Comparison of ENCODE assay signal across 13 mouse cellular contexts in genomic region chr7:16873392-16873791, GRCm38 (mm10). TPM values are rescaled to one million over a fixed set of nuclear protein-coding genes. Genes with fewer than 3 reads are reported as not detected.
DNase-seq lines count a peak whose midpoint lies in the region; ATAC-seq and TF ChIP-seq lines count a peak whose summit lies in the region.
"Had no signal": no experiment of that assay in that cellular context is flagged by ENCODE, and none has a peak within 500 bp of the region (broad histone marks: within the 10 kb centered on the region; RNA-seq: fewer than 3 reads in every experiment).

No protein-coding gene starts in this region.

- ATAC-seq in embryonic facial prominence, embryonic 13.5 days (ENCODE audit: insufficient number of reproducible peaks, insufficient read depth, low FRiP score, low TSS enrichment, low read depth) = no peak
- ATAC-seq in hindbrain, embryonic 14.5 days (ENCODE audit: low FRiP score) = no peak
- no peak for ATAC-seq in hindbrain, embryonic 11.5 days (ENCODE audit: low FRiP score)
- ATAC-seq in neural tube, embryonic 13.5 days (ENCODE audit: low read depth) = no peak
- no peak for ATAC-seq in neural tube, embryonic 15.5 days (ENCODE audit: low FRiP score)
- ATAC-seq in stomach, postnatal 0 days (ENCODE audit: low FRiP score, low TSS enrichment) = no peak
- no peak for ATAC-seq in megakaryocyte, adult 5-6 weeks (ENCODE audit: poor library complexity, severe bottlenecking)

- no peak overlapping the region for H3K4me3 ChIP-seq in embryonic facial prominence, embryonic 13.5 days
- no peak overlapping the region for H3K4me3 ChIP-seq in embryonic facial prominence, embryonic 10.5 days
- H3K4me3 ChIP-seq in hindbrain, embryonic 14.5 days (replicated peaks; ENCODE audit: low read length) = no peak overlapping the region
- H3K4me3 ChIP-seq in hindbrain, embryonic 11.5 days (ENCODE audit: low read depth, low read length) = no peak overlapping the region
- 0 out of 2 replicates have a peak overlapping the region, but pooled peaks have one; percentile 64 for H3K4me3 ChIP-seq in neural tube, embryonic 13.5 days
- H3K4me3 ChIP-seq in neural tube, embryonic 15.5 days (replicated peaks) = no peak overlapping the region
- no peak overlapping the region for H3K4me3 ChIP-seq in stomach, postnatal 0 days (ENCODE audit: low read depth, low read length)

- no peak overlapping the region for H3K27ac ChIP-seq in embryonic facial prominence, embryonic 13.5 days
- H3K27ac ChIP-seq in embryonic facial prominence, embryonic 10.5 days (replicated peaks) = no peak overlapping the region
- no peak overlapping the region for H3K27ac ChIP-seq in hindbrain, embryonic 14.5 days
- H3K27ac ChIP-seq in hindbrain, embryonic 11.5 days (ENCODE audit: low read depth, low read length) = no peak overlapping the region
- H3K27ac ChIP-seq in neural tube, embryonic 13.5 days (replicated peaks) = no peak overlapping the region
- H3K27ac ChIP-seq in neural tube, embryonic 15.5 days (replicated peaks) = no peak overlapping the region
- no peak overlapping the region for H3K27ac ChIP-seq in stomach, postnatal 0 days (replicated peaks)
- H3K27ac ChIP-seq: liver, embryonic 14.5 days had no signal

- TF ChIP-seq EP300 in stomach, postnatal 0 days (optimal IDR thresholded peaks at IDR 0.05) = no peak

- peaks cover 34% of the 10 kb centered on the region for H3K36me3 ChIP-seq in embryonic facial prominence, embryonic 13.5 days
- H3K36me3 ChIP-seq in embryonic facial prominence, embryonic 10.5 days (replicated peaks) = peaks cover 34% of the 10 kb centered on the region
- H3K36me3 ChIP-seq in hindbrain, embryonic 14.5 days (replicated peaks; ENCODE audit: control insufficient read depth, insufficient read depth) = peaks cover 6% of the 10 kb centered on the region; the same call in 1 of the 2 replicates
- 0 out of 2 replicates have a peak, but pooled peaks cover 2% of the 10 kb centered on the region for H3K36me3 ChIP-seq in hindbrain, embryonic 11.5 days (ENCODE audit: control insufficient read depth, insufficient read depth, low read length)
- peaks cover 10% of the 10 kb centered on the region; the same call in 1 of the 2 replicates for H3K36me3 ChIP-seq in neural tube, embryonic 13.5 days
- peaks cover 4% of the 10 kb centered on the region; the same call in 1 of the 2 replicates for H3K36me3 ChIP-seq in neural tube, embryonic 15.5 days
- H3K36me3 ChIP-seq in stomach, postnatal 0 days (ENCODE audit: control insufficient read depth, insufficient read depth, low read length) = peaks cover 4% of the 10 kb centered on the region; the same call in 1 of the 2 replicates

- TF ChIP-seq CTCF in stomach, postnatal 0 days (IDR thresholded peaks at IDR 0.05; ENCODE audit: low read depth) = peak; percentile 40

- H3K27me3 ChIP-seq in embryonic facial prominence, embryonic 13.5 days = no peaks in the 10 kb centered on the region
- no peaks in the 10 kb centered on the region for H3K27me3 ChIP-seq in embryonic facial prominence, embryonic 10.5 days (replicated peaks; ENCODE audit: low read depth, poor library complexity, severe bottlenecking)
- H3K27me3 ChIP-seq in hindbrain, embryonic 14.5 days (ENCODE audit: control insufficient read depth, insufficient read depth, low read length) = no peaks in the 10 kb centered on the region
- no peaks in the 10 kb centered on the region for H3K27me3 ChIP-seq in hindbrain, embryonic 11.5 days (ENCODE audit: control insufficient read depth, insufficient read depth, low read length)
- no peaks in the 10 kb centered on the region for H3K27me3 ChIP-seq in neural tube, embryonic 13.5 days
- no peaks in the 10 kb centered on the region for H3K27me3 ChIP-seq in neural tube, embryonic 15.5 days (replicated peaks)
- no peaks in the 10 kb centered on the region for H3K27me3 ChIP-seq in stomach, postnatal 0 days (ENCODE audit: control insufficient read depth, insufficient read depth, low read length)
- H3K27me3 ChIP-seq: limb, embryonic 13.5 days had no signal

- 91% methylated on average over 4 of the region's 4 CpGs for WGBS in embryonic facial prominence, embryonic 13.5 days
- 89% methylated on average over 4 of the region's 4 CpGs for WGBS in embryonic facial prominence, embryonic 10.5 days
- WGBS in hindbrain, embryonic 14.5 days = 88% methylated on average over 4 of the region's 4 CpGs
- 95% methylated on average over 4 of the region's 4 CpGs for WGBS in hindbrain, embryonic 11.5 days
- 93% methylated on average over 4 of the region's 4 CpGs for WGBS in neural tube, embryonic 13.5 days
- 92% methylated on average over 4 of the region's 4 CpGs for WGBS in neural tube, embryonic 15.5 days
- WGBS in stomach, postnatal 0 days = 84% methylated on average over 4 of the region's 4 CpGs

- H3K9me3 ChIP-seq in embryonic facial prominence, embryonic 13.5 days = no peaks in the 10 kb centered on the region
- H3K9me3 ChIP-seq in embryonic facial prominence, embryonic 10.5 days = no peaks in the 10 kb centered on the region
- H3K9me3 ChIP-seq in hindbrain, embryonic 14.5 days (ENCODE audit: control insufficient read depth, low read length) = no peaks in the 10 kb centered on the region
- no peaks in the 10 kb centered on the region for H3K9me3 ChIP-seq in hindbrain, embryonic 11.5 days (ENCODE audit: control insufficient read depth, low read length)
- H3K9me3 ChIP-seq in neural tube, embryonic 13.5 days = no peaks in the 10 kb centered on the region
- no peaks in the 10 kb centered on the region for H3K9me3 ChIP-seq in neural tube, embryonic 15.5 days (replicated peaks)
- no peaks in the 10 kb centered on the region for H3K9me3 ChIP-seq in stomach, postnatal 0 days (ENCODE audit: control insufficient read depth, low read length)
- H3K9me3 ChIP-seq: G1E; heart, embryonic 10.5 days; limb, embryonic 13.5 days had no signal

- H3K4me2 ChIP-seq in embryonic facial prominence, embryonic 13.5 days = 0 out of 2 replicates have a peak overlapping the region, but pooled peaks have one; percentile 51
- peak overlapping the region; percentile 52; the same call in 1 of the 2 replicates for H3K4me2 ChIP-seq in hindbrain, embryonic 14.5 days (replicated peaks)
- H3K4me2 ChIP-seq in hindbrain, embryonic 11.5 days (replicated peaks; ENCODE audit: low read depth, low read length) = no peak overlapping the region
- 0 out of 2 replicates have a peak overlapping the region, but pooled peaks have one; percentile 45 for H3K4me2 ChIP-seq in neural tube, embryonic 13.5 days
- H3K4me2 ChIP-seq in neural tube, embryonic 15.5 days = no peak overlapping the region
- H3K4me2 ChIP-seq in stomach, postnatal 0 days (replicated peaks; ENCODE audit: low read depth) = no peak overlapping the region

- peaks cover 14% of the 10 kb centered on the region for H3K4me1 ChIP-seq in embryonic facial prominence, embryonic 13.5 days
- peaks cover 49% of the 10 kb centered on the region for H3K4me1 ChIP-seq in embryonic facial prominence, embryonic 10.5 days
- peaks cover 19% of the 10 kb centered on the region for H3K4me1 ChIP-seq in hindbrain, embryonic 14.5 days (replicated peaks; ENCODE audit: control insufficient read depth, insufficient read depth, low read length)
- H3K4me1 ChIP-seq in hindbrain, embryonic 11.5 days (replicated peaks; ENCODE audit: control insufficient read depth, insufficient read depth, low read length) = peaks cover 6% of the 10 kb centered on the region
- peaks cover 51% of the 10 kb centered on the region for H3K4me1 ChIP-seq in neural tube, embryonic 13.5 days (replicated peaks)
- peaks cover 51% of the 10 kb centered on the region for H3K4me1 ChIP-seq in neural tube, embryonic 15.5 days
- H3K4me1 ChIP-seq in stomach, postnatal 0 days (replicated peaks; ENCODE audit: control insufficient read depth, insufficient read depth) = no peaks in the 10 kb centered on the region

- no peak for DNase-seq in embryonic facial prominence, embryonic 10.5 days (ENCODE audit: low spot score)
- DNase-seq in hindbrain, embryonic 14.5 days (ENCODE audit: low spot score) = no peak
- no peak for DNase-seq in hindbrain, embryonic 11.5 days (ENCODE audit: low spot score)
- no peak for DNase-seq in stomach, postnatal 0 days (ENCODE audit: low spot score)

- H3K9ac ChIP-seq in embryonic facial prominence, embryonic 13.5 days = no peak overlapping the region
- H3K9ac ChIP-seq in hindbrain, embryonic 14.5 days = no peak overlapping the region
- no peak overlapping the region for H3K9ac ChIP-seq in hindbrain, embryonic 11.5 days (ENCODE audit: low read depth, low read length)
- no peak overlapping the region for H3K9ac ChIP-seq in neural tube, embryonic 13.5 days
- H3K9ac ChIP-seq in neural tube, embryonic 15.5 days (replicated peaks) = no peak overlapping the region
- no peak overlapping the region for H3K9ac ChIP-seq in stomach, postnatal 0 days (ENCODE audit: low read length)
- H3K9ac ChIP-seq: limb, embryonic 13.5 days; liver, embryonic 14.5 days had no signal

RNA-seq across cellular contexts. Expression of gene Dact3, which starts 1.7 kb away (rescaled TPM):
- polyA plus RNA-seq in embryonic facial prominence, embryonic 13.5 days (2015; fragmentation: Nextera tagmentation; extraction: Ambion mirVana) = 4.9 TPM in 2 replicates
- polyA plus RNA-seq in embryonic facial prominence, embryonic 10.5 days (2016; fragmentation: Nextera tagmentation; extraction: Ambion mirVana) = 5.5 and 6.0 TPM in 2 replicates
- 5.8 and 6.6 TPM in 2 replicates for polyA plus RNA-seq in hindbrain, embryonic 14.5 days (2014; fragmentation: Nextera tagmentation; extraction: Ambion mirVana)
- polyA plus RNA-seq in hindbrain, embryonic 11.5 days (2014; fragmentation: Nextera tagmentation; extraction: Ambion mirVana) = 7.6 and 8.0 TPM in 2 replicates
- 3.7 and 3.9 TPM in 2 replicates for polyA plus RNA-seq in neural tube, embryonic 13.5 days (2015; fragmentation: Nextera tagmentation; extraction: Ambion mirVana)
- polyA plus RNA-seq in neural tube, embryonic 15.5 days (2015; fragmentation: Nextera tagmentation; extraction: Ambion mirVana) = 3.7 and 4.8 TPM in 2 replicates
- 3.5 and 5.1 TPM in 2 replicates for polyA plus RNA-seq in stomach, postnatal 0 days (2015; fragmentation: Nextera tagmentation; extraction: Ambion mirVana)
- 0.09 and 0.23 TPM in 2 replicates for total RNA-seq in megakaryocyte, adult 5-6 weeks (2015)
- total RNA-seq in megakaryocyte, adult 5-6 weeks (2017) = 0.15 and 0.16 TPM in 2 replicates

RNA-seq across cellular contexts. Expression of gene Gng8, which starts 18.2 kb away (rescaled TPM):
- polyA plus RNA-seq in embryonic facial prominence, embryonic 13.5 days (2015; fragmentation: Nextera tagmentation; extraction: Ambion mirVana) = 19.9 and 32.0 TPM in 2 replicates
- 14.7 and 20.3 TPM in 2 replicates for polyA plus RNA-seq in embryonic facial prominence, embryonic 10.5 days (2016; fragmentation: Nextera tagmentation; extraction: Ambion mirVana)
- 0.78 and 2.5 TPM in 2 replicates for polyA plus RNA-seq in hindbrain, embryonic 14.5 days (2014; fragmentation: Nextera tagmentation; extraction: Ambion mirVana)
- polyA plus RNA-seq in hindbrain, embryonic 11.5 days (2014; fragmentation: Nextera tagmentation; extraction: Ambion mirVana) = 9.0 and 11.0 TPM in 2 replicates
- 15.4 and 24.1 TPM in 2 replicates for polyA plus RNA-seq in neural tube, embryonic 13.5 days (2015; fragmentation: Nextera tagmentation; extraction: Ambion mirVana)
- 4.0 and 4.1 TPM in 2 replicates for polyA plus RNA-seq in neural tube, embryonic 15.5 days (2015; fragmentation: Nextera tagmentation; extraction: Ambion mirVana)
- 7.3 and 7.4 TPM in 2 replicates for polyA plus RNA-seq in stomach, postnatal 0 days (2015; fragmentation: Nextera tagmentation; extraction: Ambion mirVana)
- not detected in 2 replicates for total RNA-seq in megakaryocyte, adult 5-6 weeks (2015)
- 0.48 TPM in 1 of 2 replicates, not detected in the other for total RNA-seq in megakaryocyte, adult 5-6 weeks (2017)
- total RNA-seq: G1E had no signal
- polyA plus RNA-seq: G1E had no signal

RNA-seq across cellular contexts. Expression of gene Prkd2, which starts 30.7 kb away (rescaled TPM):
- 20.5 and 20.8 TPM in 2 replicates for polyA plus RNA-seq in embryonic facial prominence, embryonic 13.5 days (2015; fragmentation: Nextera tagmentation; extraction: Ambion mirVana)
- polyA plus RNA-seq in embryonic facial prominence, embryonic 10.5 days (2016; fragmentation: Nextera tagmentation; extraction: Ambion mirVana) = 12.9 and 13.1 TPM in 2 replicates
- 5.6 and 5.8 TPM in 2 replicates for polyA plus RNA-seq in hindbrain, embryonic 14.5 days (2014; fragmentation: Nextera tagmentation; extraction: Ambion mirVana)
- 8.8 and 9.4 TPM in 2 replicates for polyA plus RNA-seq in hindbrain, embryonic 11.5 days (2014; fragmentation: Nextera tagmentation; extraction: Ambion mirVana)
- polyA plus RNA-seq in neural tube, embryonic 13.5 days (2015; fragmentation: Nextera tagmentation; extraction: Ambion mirVana) = 6.3 and 6.8 TPM in 2 replicates
- 5.0 and 8.4 TPM in 2 replicates for polyA plus RNA-seq in neural tube, embryonic 15.5 days (2015; fragmentation: Nextera tagmentation; extraction: Ambion mirVana)
- polyA plus RNA-seq in stomach, postnatal 0 days (2015; fragmentation: Nextera tagmentation; extraction: Ambion mirVana) = 7.5 and 8.8 TPM in 2 replicates
- 8.8 and 14.0 TPM in 2 replicates for total RNA-seq in megakaryocyte, adult 5-6 weeks (2015)
- total RNA-seq in megakaryocyte, adult 5-6 weeks (2017) = 9.4 and 10.1 TPM in 2 replicates

RNA-seq across cellular contexts. Expression of gene Ptgir, which starts 32.9 kb away (rescaled TPM):
- polyA plus RNA-seq in embryonic facial prominence, embryonic 13.5 days (2015; fragmentation: Nextera tagmentation; extraction: Ambion mirVana) = 1.2 TPM in 2 replicates
- 0.52 and 0.64 TPM in 2 replicates for polyA plus RNA-seq in embryonic facial prominence, embryonic 10.5 days (2016; fragmentation: Nextera tagmentation; extraction: Ambion mirVana)
- polyA plus RNA-seq in hindbrain, embryonic 14.5 days (2014; fragmentation: Nextera tagmentation; extraction: Ambion mirVana) = 0.26 TPM in 1 of 2 replicates, not detected in the other
- polyA plus RNA-seq in hindbrain, embryonic 11.5 days (2014; fragmentation: Nextera tagmentation; extraction: Ambion mirVana) = 0.56 and 0.81 TPM in 2 replicates
- polyA plus RNA-seq in neural tube, embryonic 13.5 days (2015; fragmentation: Nextera tagmentation; extraction: Ambion mirVana) = 3.1 and 3.6 TPM in 2 replicates
- polyA plus RNA-seq in neural tube, embryonic 15.5 days (2015; fragmentation: Nextera tagmentation; extraction: Ambion mirVana) = 1.1 and 1.3 TPM in 2 replicates
- polyA plus RNA-seq in stomach, postnatal 0 days (2015; fragmentation: Nextera tagmentation; extraction: Ambion mirVana) = 1.5 and 1.6 TPM in 2 replicates
- 16.0 and 18.1 TPM in 2 replicates for total RNA-seq in megakaryocyte, adult 5-6 weeks (2015)
- 14.5 and 16.6 TPM in 2 replicates for total RNA-seq in megakaryocyte, adult 5-6 weeks (2017)
- total RNA-seq: layer of hippocampus, postnatal 10 days had no signal

RNA-seq across cellular contexts. Expression of gene Calm3, which starts 50.5 kb away (rescaled TPM):
- polyA plus RNA-seq in embryonic facial prominence, embryonic 13.5 days (2015; fragmentation: Nextera tagmentation; extraction: Ambion mirVana) = 104 and 111 TPM in 2 replicates
- polyA plus RNA-seq in embryonic facial prominence, embryonic 10.5 days (2016; fragmentation: Nextera tagmentation; extraction: Ambion mirVana) = 121 and 126 TPM in 2 replicates
- polyA plus RNA-seq in hindbrain, embryonic 14.5 days (2014; fragmentation: Nextera tagmentation; extraction: Ambion mirVana) = 510 and 527 TPM in 2 replicates
- polyA plus RNA-seq in hindbrain, embryonic 11.5 days (2014; fragmentation: Nextera tagmentation; extraction: Ambion mirVana) = 322 and 337 TPM in 2 replicates
- 275 and 297 TPM in 2 replicates for polyA plus RNA-seq in neural tube, embryonic 13.5 days (2015; fragmentation: Nextera tagmentation; extraction: Ambion mirVana)
- polyA plus RNA-seq in neural tube, embryonic 15.5 days (2015; fragmentation: Nextera tagmentation; extraction: Ambion mirVana) = 336 and 404 TPM in 2 replicates
- 49.1 and 58.7 TPM in 2 replicates for polyA plus RNA-seq in stomach, postnatal 0 days (2015; fragmentation: Nextera tagmentation; extraction: Ambion mirVana)
- total RNA-seq in megakaryocyte, adult 5-6 weeks (2015) = 113 and 140 TPM in 2 replicates
- 322 and 392 TPM in 2 replicates for total RNA-seq in megakaryocyte, adult 5-6 weeks (2017)

Comparison
In these comparisons a context has a peak if more than half of its experiments do, and no peak if none do; other contexts are left out.
1. H3K4me2 ChIP-seq: peak in embryonic facial prominence, embryonic 13.5 days (single experiment), hindbrain, embryonic 14.5 days (single experiment) and neural tube, embryonic 13.5 days (single experiment); none in hindbrain, embryonic 11.5 days (single experiment), neural tube, embryonic 15.5 days (single experiment) and stomach, postnatal 0 days (single experiment).